Mouse (Mus musculus) limb, embryonic 14.5 days (tissue): ENCODE measurements at regions not wholly inside any gene's neighbourhood (a gene's known extent, or its start where the extent isn't known, plus 50 kb on each side); places are given as distances from the start of the nearest gene placed in this dataset.

Experiments
- ATAC-seq: fragments of 200-750 bp; cut with Nextera tagmentation; 2 replicates; pipeline ENCODE4 v1.8.0; 2017; ENCODE audit warnings: low read depth, moderate number of reproducible peaks, moderate TSS enrichment; ENCODE audit not compliant: low FRiP score
- DNase-seq: peaks from one replicate; pipeline ENCODE4 v3.0.0-alpha.2; 2015; ENCODE audit warnings: low spot score
- H3K27ac ChIP-seq: fragments of 300-500 bp; sonication (generic); replicated peaks from 2 replicates; pipeline ENCODE4 v1.5.1; 2014; ENCODE audit warnings: low read depth, mild to moderate bottlenecking, low read length, moderate library complexity, mixed read lengths
- H3K27me3 ChIP-seq: fragments of 300-500 bp; sonication (generic); 2 replicates; pipeline ENCODE4 v1.6.1; 2014; ENCODE audit warnings: low read length, mixed read lengths; ENCODE audit not compliant: control insufficient read depth, insufficient read depth
- H3K36me3 ChIP-seq: fragments of 300-500 bp; sonication (generic); 2 replicates; pipeline ENCODE4 v1.6.1; 2014; ENCODE audit warnings: mild to moderate bottlenecking, low read length, moderate library complexity, mixed read lengths; ENCODE audit not compliant: control insufficient read depth, insufficient read depth
- H3K4me1 ChIP-seq: fragments of 300-500 bp; sonication (generic); 2 replicates; pipeline ENCODE4 v1.6.1; 2014; ENCODE audit warnings: antibody characterized with exemption, low read length, mixed read lengths; ENCODE audit not compliant: control insufficient read depth, insufficient read depth
- H3K4me2 ChIP-seq: fragments of 300-500 bp; sonication (generic); replicated peaks from 2 replicates; pipeline ENCODE4 v1.6.1; 2014; ENCODE audit warnings: low read depth, mild to moderate bottlenecking, low read length, moderate library complexity; ENCODE audit not compliant: severe bottlenecking
- H3K4me3 ChIP-seq: fragments of 300-500 bp; sonication (generic); replicated peaks from 2 replicates; pipeline ENCODE4 v1.5.1; 2014; ENCODE audit warnings: low read length
- H3K9ac ChIP-seq: fragments of 300-500 bp; sonication (generic); 2 replicates; pipeline ENCODE4 v1.6.1; 2014; ENCODE audit warnings: mild to moderate bottlenecking, low read depth, low read length, moderate library complexity; ENCODE audit not compliant: severe bottlenecking
- H3K9me3 ChIP-seq: fragments of 300-500 bp; sonication (generic); 2 replicates; pipeline ENCODE4 v1.6.1; 2016; ENCODE audit warnings: low read length; ENCODE audit not compliant: control insufficient read depth
- POLR2A ChIP-seq: fragments of 200-500 bp; IDR thresholded peaks from 2 replicates; pipeline ENCODE4 v1.8.0; 2012; ENCODE audit warnings: inconsistent platforms, mild to moderate bottlenecking, moderate library complexity, borderline replicate concordance; ENCODE audit not compliant: insufficient read depth, insufficient read length; ENCODE audit errors: extremely low read depth
- WGBS: fragments of 180-500 bp; shearing (Covaris S2); extraction: QIAGEN DNeasy Blood & Tissue Kit; methylation state at CpG from one replicate; pipeline ENCODE4 v1.1.7; 2014; 5-methylcytosine and 5-hydroxymethylcytosine counted together

GRCm38 (mm10) chr3:21218936-21219335 is 852.0 kb upstream of the Agtr1b start:
- no peak for DNase-seq
- WGBS = 83% methylated on average over 1 of the region's 1 CpGs
- no peak overlapping the region for H3K9ac ChIP-seq
- no peak for ATAC-seq
- H3K9me3 ChIP-seq = no peaks in the 10 kb centered on the region
- no peaks in the 10 kb centered on the region for H3K4me1 ChIP-seq
- no peak overlapping the region for H3K4me2 ChIP-seq
- no peaks in the 10 kb centered on the region for H3K36me3 ChIP-seq
- no peak overlapping the region for H3K4me3 ChIP-seq
- no peak for TF ChIP-seq POLR2A
- H3K27me3 ChIP-seq = no peaks in the 10 kb centered on the region
- no peak overlapping the region for H3K27ac ChIP-seq

GRCm38 (mm10) chr3:21241184-21241583 is 835.3 kb upstream of the Tbl1xr1 start:
- Histone ChIP-seq H3K4me1 (no peaks in the 10 kb centered on the region), H3K9me3 (no peaks in the 10 kb centered on the region), H3K27me3 (no peaks in the 10 kb centered on the region), H3K4me2 (no peak overlapping the region), H3K27ac (no peak overlapping the region), H3K36me3 (no peaks in the 10 kb centered on the region), H3K9ac (no peak overlapping the region), H3K4me3 (no peak overlapping the region)
- 83% methylated on average over 2 of the region's 2 CpGs for WGBS
- DNase-seq = no peak
- no peak for ATAC-seq
- no peak for TF ChIP-seq POLR2A

DNA sequence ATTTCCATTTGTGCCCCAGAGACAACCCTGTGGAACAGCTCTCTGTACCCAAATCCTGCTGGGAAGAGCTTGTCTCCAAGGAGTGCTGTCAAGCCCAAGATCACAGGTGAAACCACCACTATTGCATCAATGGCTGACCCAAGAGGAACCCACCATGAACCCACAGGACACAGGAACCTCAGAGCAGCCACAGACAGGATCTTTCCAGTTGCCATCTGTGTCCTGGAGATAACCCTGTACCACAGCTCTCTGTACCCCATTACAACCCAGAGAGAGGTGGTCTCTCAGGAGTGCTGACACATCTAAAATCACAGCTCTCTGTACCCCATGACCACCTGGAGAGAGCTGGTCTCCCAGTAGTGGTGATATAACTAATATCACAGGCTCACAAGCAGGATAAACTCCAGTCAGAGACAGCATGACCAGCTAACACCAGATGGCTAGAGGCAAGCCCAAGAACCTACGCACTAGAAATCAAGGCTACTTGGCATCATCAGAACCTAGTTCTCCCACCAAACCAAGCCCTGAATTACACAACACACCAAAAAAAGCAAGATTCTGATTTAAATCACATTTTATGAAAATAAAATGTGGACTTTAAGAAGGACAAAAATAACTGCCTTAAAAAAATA is 820.2 kb upstream of the Tbl1xr1 start:
- Histone ChIP-seq H3K4me3 (no peak overlapping the region), H3K4me2 (no peak overlapping the region)

DNA sequence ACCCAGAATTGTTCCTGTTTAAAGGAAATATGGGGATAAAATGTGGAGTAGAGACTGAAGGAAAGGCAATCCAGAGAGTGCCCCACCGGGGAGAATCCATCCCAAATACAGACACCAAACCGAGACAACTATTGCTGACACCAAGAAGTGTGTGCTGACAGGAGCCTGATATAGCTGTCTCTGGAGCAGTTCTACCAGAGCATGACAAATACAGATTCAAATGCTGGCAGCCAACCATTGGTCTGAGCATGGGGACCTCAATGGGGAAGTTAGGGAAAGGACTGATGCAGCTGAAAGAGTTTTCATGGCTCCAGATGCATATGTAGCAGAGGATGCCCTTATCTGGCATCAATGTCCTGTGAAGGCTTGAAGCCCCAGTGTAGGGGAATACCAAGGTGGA is 813.1 kb upstream of the Tbl1xr1 start:
- Histone ChIP-seq H3K36me3 (no peaks in the 10 kb centered on the region), H3K4me1 (no peaks in the 10 kb centered on the region), H3K27ac (no peak overlapping the region), H3K9ac (no peak overlapping the region), H3K4me2 (no peak overlapping the region), H3K9me3 (no peaks in the 10 kb centered on the region), H3K27me3 (no peaks in the 10 kb centered on the region), H3K4me3 (no peak overlapping the region)
- no peak for ATAC-seq
- DNase-seq = no peak
- no peak for TF ChIP-seq POLR2A
- WGBS = 94% methylated on average over 2 of the region's 2 CpGs

More for the DNA sequence above, 820.2 kb upstream of the Tbl1xr1 start:
- no peak for TF ChIP-seq POLR2A
- H3K27ac ChIP-seq = no peak overlapping the region
- no peaks in the 10 kb centered on the region for H3K4me1 ChIP-seq
- H3K36me3 ChIP-seq = no peaks in the 10 kb centered on the region
- ATAC-seq (no peak), DNase-seq (no peak)
- no peaks in the 10 kb centered on the region for H3K27me3 ChIP-seq
- H3K9ac ChIP-seq = no peak overlapping the region
- H3K9me3 ChIP-seq = no peaks in the 10 kb centered on the region
- 93% methylated on average over 1 of the region's 1 CpGs for WGBS

GRCm38 (mm10) chr3:21265491-21265890 is 811.0 kb upstream of the Tbl1xr1 start:
- no peaks in the 10 kb centered on the region for H3K27me3 ChIP-seq
- no peak for TF ChIP-seq POLR2A
- no peaks in the 10 kb centered on the region for H3K9me3 ChIP-seq
- ATAC-seq = no peak
- H3K4me2 ChIP-seq = no peak overlapping the region
- no peak overlapping the region for H3K27ac ChIP-seq
- 73% methylated on average over 2 of the region's 2 CpGs for WGBS
- H3K4me1 ChIP-seq = no peaks in the 10 kb centered on the region
- H3K9ac ChIP-seq = no peak overlapping the region
- H3K4me3 ChIP-seq = no peak overlapping the region
- DNase-seq = no peak
- H3K36me3 ChIP-seq = no peaks in the 10 kb centered on the region
